Mouse (Mus musculus) forebrain, embryonic 11.5 days (tissue): ENCODE measurements around the gene Hmmr. TPM values are rescaled to one million over a fixed set of nuclear protein-coding genes. Genes with fewer than 3 reads are reported as not detected.

Source experiments
- ATAC-seq: fragments of 200-750 bp; cut with Nextera tagmentation; replicated peaks from 2 replicates; pipeline ENCODE4 v1.8.0; 2017; ENCODE audit warnings: moderate TSS enrichment; ENCODE audit not compliant: low FRiP score
- DNase-seq: peaks from one replicate; pipeline ENCODE4 v3.0.0-alpha.2; 2017; ENCODE audit warnings: low spot score
- H3K27ac ChIP-seq: fragments of 300-500 bp; sonication (generic); 2 replicates; pipeline ENCODE4 v1.5.1; 2014; ENCODE audit warnings: low read depth, low read length
- H3K27me3 ChIP-seq: fragments of 300-500 bp; sonication (generic); 2 replicates; pipeline ENCODE4 v1.6.1; 2014; ENCODE audit warnings: mild to moderate bottlenecking, low read length, mixed read lengths; ENCODE audit not compliant: control insufficient read depth, insufficient read depth
- H3K36me3 ChIP-seq: fragments of 300-500 bp; sonication (generic); 2 replicates; pipeline ENCODE4 v1.6.1; 2014; ENCODE audit warnings: mild to moderate bottlenecking, low read length, moderate library complexity, mixed read lengths; ENCODE audit not compliant: control insufficient read depth, insufficient read depth
- H3K4me1 ChIP-seq: fragments of 300-500 bp; sonication (generic); replicated peaks from 2 replicates; pipeline ENCODE4 v1.6.1; 2014; ENCODE audit warnings: low read length, mixed read lengths; ENCODE audit not compliant: control insufficient read depth, insufficient read depth
- H3K4me2 ChIP-seq: fragments of 300-500 bp; sonication (generic); 2 replicates; pipeline ENCODE4 v1.6.1; 2014; ENCODE audit warnings: low read depth, mild to moderate bottlenecking, low read length, moderate library complexity, mixed read lengths; ENCODE audit not compliant: severe bottlenecking
- H3K4me3 ChIP-seq: fragments of 300-500 bp; sonication (generic); 2 replicates; pipeline ENCODE4 v1.5.1; 2014; ENCODE audit warnings: low read depth, low read length
- H3K9ac ChIP-seq: fragments of 300-500 bp; sonication (generic); 2 replicates; pipeline ENCODE4 v1.6.1; 2014; ENCODE audit warnings: low read length
- H3K9me3 ChIP-seq: fragments of 300-500 bp; sonication (generic); 2 replicates; pipeline ENCODE4 v1.6.1; 2016; ENCODE audit warnings: low read length, mixed read lengths; ENCODE audit not compliant: control insufficient read depth
- WGBS: fragments of 180-500 bp; shearing (Covaris S2); extraction: QIAGEN DNeasy Blood & Tissue Kit; methylation state at CpG from one replicate; pipeline ENCODE4 v1.1.7; 2014; 5-methylcytosine and 5-hydroxymethylcytosine counted together
- polyA plus RNA-seq: library from polyadenylated mRNA; unstranded; fragments of >200 nt; fragmentation: Nextera tagmentation; extraction: Ambion mirVana; gene quantifications from 2 replicates; pipeline ENCODE4 v1.2.1, GENCODE M21; 2014

The Hmmr gene
- polyA plus RNA-seq, 1 experiment from 2014 or later: 75.9 TPM

GRCm38 (mm10) chr11:40692101-40692509 lies 41.1 kb downstream of the Hmmr start:
- Histone ChIP-seq H3K27ac (peak overlapping the region; percentile 93; the same call in 1 of the 2 replicates), H3K9me3 (no peaks in the 10 kb centered on the region), H3K9ac (peak overlapping the region; percentile 68), H3K36me3 (no peaks in the 10 kb centered on the region), H3K27me3 (no peaks in the 10 kb centered on the region), H3K4me3 (peak overlapping the region; percentile 80), H3K4me2 (peak overlapping the region; percentile 62), H3K4me1 (peaks cover 6% of the 10 kb centered on the region; the same call in 1 of the 2 replicates)
- WGBS: under 1% methylated on average over 28 of the region's 28 CpGs
- ATAC-seq: peak; percentile 66
- peak; percentile 55 for DNase-seq

- Histone ChIP-seq H3K27me3 (no peaks in the 10 kb centered on the region), H3K9me3 (no peaks in the 10 kb centered on the region), H3K9ac (no peak overlapping the region; the same call in 1 of the 2 replicates), H3K27ac (no peak overlapping the region), H3K4me3 (0 out of 2 replicates have a peak overlapping the region, but pooled peaks have one; percentile 5), H3K4me2 (0 out of 2 replicates have a peak overlapping the region, but pooled peaks have one; percentile 18), H3K4me1 (peaks cover 6% of the 10 kb centered on the region; the same call in 1 of the 2 replicates), H3K36me3 (no peaks in the 10 kb centered on the region; the same call in 1 of the 2 replicates)
- ATAC-seq (no peak), DNase-seq (no peak)
- whole genome bisulfite sequencing: 82% methylated on average over 5 of the region's 5 CpGs
These were observed 42.6 kb downstream of the Hmmr start for GRCm38 (mm10) chr11:40690444-40691127.

GRCm38 (mm10) chr11:40683295-40683694 lies 49.9 kb downstream of the Hmmr start:
- 63% methylated on average over 3 of the region's 3 CpGs for WGBS
- H3K36me3 ChIP-seq: peaks cover 9% of the 10 kb centered on the region; the same call in 1 of the 2 replicates

GRCm38 (mm10) chr11:40682456-40682855 lies 50.8 kb downstream of the Hmmr start:
- peaks cover 12% of the 10 kb centered on the region; the same call in 1 of the 2 replicates for H3K36me3 ChIP-seq
- 94% methylated on average over 3 of the region's 3 CpGs for WGBS
- no peak overlapping the region for H3K4me3 ChIP-seq
- no peaks in the 10 kb centered on the region for H3K27me3 ChIP-seq
- no peak overlapping the region for H3K9ac ChIP-seq
- DNase-seq (no peak), ATAC-seq (no peak)
- no peaks in the 10 kb centered on the region for H3K9me3 ChIP-seq
- H3K4me1 ChIP-seq: no peaks in the 10 kb centered on the region
- H3K27ac ChIP-seq: no peak overlapping the region
- H3K4me2 ChIP-seq: no peak overlapping the region

More at GRCm38 (mm10) chr11:40683295-40683694, 49.9 kb downstream of the Hmmr start:
- Histone ChIP-seq H3K9ac (no peak overlapping the region), H3K4me2 (no peak overlapping the region), H3K9me3 (no peaks in the 10 kb centered on the region), H3K4me3 (no peak overlapping the region), H3K27me3 (no peaks in the 10 kb centered on the region), H3K27ac (no peak overlapping the region), H3K4me1 (no peaks in the 10 kb centered on the region)
- DNase-seq (no peak), ATAC-seq (no peak)

GRCm38 (mm10) chr11:40677169-40677568 lies 56.1 kb downstream of the Hmmr start:
- Histone ChIP-seq H3K27ac (no peak overlapping the region), H3K4me3 (no peak overlapping the region), H3K36me3 (peaks cover 15% of the 10 kb centered on the region; the same call in 1 of the 2 replicates), H3K9me3 (no peaks in the 10 kb centered on the region), H3K4me2 (no peak overlapping the region), H3K27me3 (no peaks in the 10 kb centered on the region), H3K4me1 (no peaks in the 10 kb centered on the region), H3K9ac (no peak overlapping the region)
- WGBS: 91% methylated on average over 1 of the region's 1 CpGs
- DNase-seq (no peak), ATAC-seq (no peak)

- no peak for DNase-seq
- 85% methylated on average over 4 of the region's 4 CpGs for WGBS
These were observed 58.0 kb downstream of the Hmmr start for GRCm38 (mm10) chr11:40675014-40675730.

More at GRCm38 (mm10) chr11:40675014-40675730, 58.0 kb downstream of the Hmmr start:
- Histone ChIP-seq H3K27me3 (no peaks in the 10 kb centered on the region), H3K4me1 (no peaks in the 10 kb centered on the region), H3K9me3 (no peaks in the 10 kb centered on the region), H3K27ac (no peak overlapping the region), H3K9ac (no peak overlapping the region), H3K36me3 (peaks cover 15% of the 10 kb centered on the region; the same call in 1 of the 2 replicates), H3K4me2 (no peak overlapping the region), H3K4me3 (no peak overlapping the region)
- ATAC-seq: no peak

Other genes with a start within 250 kb of the Hmmr start
- 91.6 and 96.5 TPM in 2 replicates for gene Mat2b, start 38.2 kb downstream of the Hmmr start, polyA plus RNA-seq
- 192 and 217 TPM in 2 replicates for gene Nudcd2, start 245 bp upstream of the Hmmr start, polyA plus RNA-seq
- 39.5 and 42.6 TPM in 2 replicates for gene Ccng1, start 21.9 kb upstream of the Hmmr start, polyA plus RNA-seq